ENCODE assay signal across 9 mouse cellular contexts in genomic region chr10:37250934-37251521, GRCm38 (mm10).
DNase-seq lines count a peak whose midpoint lies in the region; ATAC-seq lines count a peak whose summit lies in the region.
"Had no signal": no experiment of that assay in that cellular context is flagged by ENCODE, and none has a peak within 500 bp of the region (broad histone marks: within the 10 kb centered on the region; RNA-seq: fewer than 3 reads in every experiment).

No protein-coding gene starts in this region.

- H3K4me1 ChIP-seq in forebrain, embryonic 16.5 days (replicated peaks; ENCODE audit: control insufficient read depth, insufficient read depth, low read length): peaks cover 6% of the 10 kb centered on the region
- H3K4me1 ChIP-seq in midbrain, embryonic 10.5 days: peaks cover 17% of the 10 kb centered on the region

- no peak overlapping the region for H3K4me2 ChIP-seq in forebrain, embryonic 16.5 days (ENCODE audit: low read length)

- WGBS in forebrain, embryonic 16.5 days: 45% methylated on average over 6 of the region's 6 CpGs
- 71% methylated on average over 6 of the region's 6 CpGs for WGBS in midbrain, embryonic 10.5 days

- H3K9ac ChIP-seq in forebrain, embryonic 16.5 days (replicated peaks; ENCODE audit: low read depth, low read length): no peak overlapping the region

- peak overlapping the region; percentile 30 for H3K27ac ChIP-seq in forebrain, embryonic 16.5 days (ENCODE audit: low read length)
- H3K27ac ChIP-seq in midbrain, embryonic 10.5 days (replicated peaks): peak overlapping the region; percentile 79

- DNase-seq in gastrocnemius, adult 18-20 months (ENCODE audit: low spot score): peak; percentile 30
- no peak for DNase-seq in gastrocnemius, postnatal 36 days
- peak; percentile 22 for DNase-seq in Muller cell, postnatal 12 days (ENCODE audit: inconsistent ontology term)
- DNase-seq in midbrain, embryonic 10.5 days (ENCODE audit: low spot score): peak; percentile 18
- DNase-seq in cerebellum, postnatal 25 days: no peak
- DNase-seq in thymus, postnatal 14 days: no peak
- no peak for DNase-seq in liver
- DNase-seq: heart, postnatal 36 days had no signal

- H3K36me3 ChIP-seq in forebrain, embryonic 16.5 days (ENCODE audit: control insufficient read depth, insufficient read depth): no peaks in the 10 kb centered on the region
- no peaks in the 10 kb centered on the region for H3K36me3 ChIP-seq in midbrain, embryonic 10.5 days

- H3K9me3 ChIP-seq in forebrain, embryonic 16.5 days (ENCODE audit: control insufficient read depth, low read length): no peaks in the 10 kb centered on the region
- H3K9me3 ChIP-seq in midbrain, embryonic 10.5 days (replicated peaks): no peaks in the 10 kb centered on the region

- no peak overlapping the region for H3K4me3 ChIP-seq in forebrain, embryonic 16.5 days (replicated peaks; ENCODE audit: low read length)
- no peak overlapping the region for H3K4me3 ChIP-seq in midbrain, embryonic 10.5 days

- ATAC-seq in forebrain, embryonic 16.5 days: peak; percentile 71

- intact Hi-C loops in gastrocnemius, postnatal 36 days (cut with DNase I): no loop called here

- no peaks in the 10 kb centered on the region for H3K27me3 ChIP-seq in forebrain, embryonic 16.5 days (replicated peaks; ENCODE audit: control insufficient read depth, insufficient read depth, low read length)
- no peaks in the 10 kb centered on the region for H3K27me3 ChIP-seq in midbrain, embryonic 10.5 days (ENCODE audit: low read depth, poor library complexity, severe bottlenecking)

Comparison
In these comparisons a context has a peak if more than half of its experiments do, and no peak if none do; other contexts are left out.
1. DNase-seq: peak in gastrocnemius, adult 18-20 months (single experiment), Muller cell, postnatal 12 days (single experiment) and midbrain, embryonic 10.5 days (single experiment); none in gastrocnemius, postnatal 36 days (0 of 2), cerebellum, postnatal 25 days (0 of 2), thymus, postnatal 14 days (single experiment) and liver (single experiment).